Mouse (Mus musculus) lung, embryonic 15.5 days (tissue): ENCODE results near the gene Rnf31. TPM values are rescaled to one million over a fixed set of nuclear protein-coding genes. Genes with fewer than 3 reads are reported as not detected.

Experiments used
- ATAC-seq: fragments of 200-750 bp; cut with Nextera tagmentation; 2 replicates; pipeline ENCODE4 v1.8.0; 2017; ENCODE audit warnings: moderate number of reproducible peaks, borderline replicate concordance; ENCODE audit not compliant: low FRiP score, low TSS enrichment; ENCODE audit errors: extremely low read depth
- H3K27ac ChIP-seq: fragments of 300-500 bp; sonication (generic); 2 replicates; pipeline ENCODE4 v1.5.1; 2015; ENCODE audit warnings: moderate library complexity, mild to moderate bottlenecking, inconsistent platforms
- H3K27me3 ChIP-seq: fragments of 300-500 bp; sonication (generic); 2 replicates; pipeline ENCODE4 v1.6.1; 2015; ENCODE audit warnings: inconsistent platforms
- H3K36me3 ChIP-seq: fragments of 300-500 bp; sonication (generic); 2 replicates; pipeline ENCODE4 v1.6.1; 2015; ENCODE audit warnings: inconsistent platforms
- H3K4me1 ChIP-seq: fragments of 300-500 bp; sonication (generic); 2 replicates; pipeline ENCODE4 v1.6.1; 2015; ENCODE audit warnings: inconsistent platforms
- H3K4me2 ChIP-seq: fragments of 300-500 bp; sonication (generic); 2 replicates; pipeline ENCODE4 v1.6.1; 2015; ENCODE audit warnings: inconsistent platforms, mild to moderate bottlenecking, moderate library complexity
- H3K4me3 ChIP-seq: fragments of 300-500 bp; sonication (generic); 2 replicates; pipeline ENCODE4 v1.5.1; 2015; ENCODE audit warnings: mild to moderate bottlenecking, inconsistent platforms
- H3K9ac ChIP-seq: fragments of 300-500 bp; sonication (generic); 2 replicates; pipeline ENCODE4 v1.6.1; 2015; ENCODE audit warnings: inconsistent platforms
- H3K9me3 ChIP-seq: fragments of 300-500 bp; sonication (generic); 2 replicates; pipeline ENCODE4 v1.6.1; 2016; ENCODE audit warnings: inconsistent platforms
- WGBS: fragments of 180-500 bp; shearing (Covaris S2); methylation state at CpG from one replicate; pipeline ENCODE4 v1.1.7; 2015; 5-methylcytosine and 5-hydroxymethylcytosine counted together
- polyA plus RNA-seq: library from polyadenylated mRNA; unstranded; fragments of >200 nt; fragmentation: Nextera tagmentation; extraction: Ambion mirVana; gene quantifications from 2 replicates; pipeline ENCODE4 v1.2.1, GENCODE M21; 2015

Rnf31 gene
- polyA plus RNA-seq, 1 experiment from 2014 or later = 16.0 TPM

DNA sequence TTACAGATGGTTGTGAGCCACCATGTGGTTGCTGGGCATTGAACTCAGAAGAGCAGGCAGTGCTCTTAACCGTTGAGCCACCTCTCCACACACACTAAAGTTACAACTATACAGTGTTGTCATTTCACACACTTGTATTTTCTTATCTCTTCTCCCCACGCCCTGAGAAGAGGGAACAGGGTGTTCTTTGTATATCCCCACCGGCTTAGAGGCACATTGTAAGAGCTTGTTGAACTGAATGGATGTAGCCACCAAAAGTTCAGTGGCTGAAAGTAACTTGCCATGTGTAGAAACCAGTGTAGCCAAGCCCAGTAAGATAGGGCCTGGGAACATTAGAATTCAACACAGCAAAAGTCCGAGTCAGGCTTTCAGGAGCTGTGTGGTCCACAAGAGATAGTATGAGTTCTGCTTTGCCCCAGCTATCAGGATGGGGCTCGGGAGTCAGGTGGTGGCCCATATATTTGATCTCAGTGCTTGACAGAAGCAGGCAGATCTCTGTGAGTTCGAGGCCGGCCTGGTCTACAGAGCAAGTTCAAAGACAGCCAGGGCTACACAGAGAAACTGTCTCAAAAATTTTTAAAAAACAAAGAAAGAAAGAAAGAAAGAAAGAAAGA, 23.2 kb downstream of the Rnf31 start:
- Histone ChIP-seq H3K4me1 (peaks cover 7% of the 10 kb centered on the region; the same call in 1 of the 2 replicates), H3K9ac (no peak overlapping the region), H3K36me3 (peaks cover 2% of the 10 kb centered on the region), H3K4me3 (no peak overlapping the region), H3K9me3 (no peaks in the 10 kb centered on the region), H3K27me3 (no peaks in the 10 kb centered on the region), H3K4me2 (no peak overlapping the region), H3K27ac (no peak overlapping the region)
- 59% methylated on average over 7 of the region's 7 CpGs for WGBS
- no peak for ATAC-seq

DNA sequence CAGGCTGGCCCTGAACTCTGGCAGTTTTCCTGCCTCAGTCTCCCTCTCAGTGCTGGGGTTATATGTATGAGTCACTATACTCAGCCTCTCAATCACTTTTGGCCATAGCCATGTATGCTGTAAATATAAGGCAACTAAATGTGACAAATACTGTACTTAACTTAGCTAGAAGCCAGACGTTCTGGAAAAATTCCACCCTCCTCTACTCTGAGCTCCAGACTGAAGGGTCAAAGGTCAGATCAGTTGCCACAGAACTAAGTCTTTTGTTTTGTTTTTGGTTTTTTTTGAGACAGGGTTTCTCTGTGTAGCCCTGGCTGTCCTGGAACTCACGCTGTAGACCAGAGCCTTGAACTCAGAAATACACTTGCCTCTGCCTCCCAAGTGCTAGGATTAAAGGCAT, 24.4 kb downstream of the Rnf31 start:
- Histone ChIP-seq H3K4me1 (peaks cover 7% of the 10 kb centered on the region; the same call in 1 of the 2 replicates), H3K4me3 (no peak overlapping the region), H3K36me3 (no peaks in the 10 kb centered on the region), H3K9me3 (no peaks in the 10 kb centered on the region), H3K9ac (no peak overlapping the region), H3K4me2 (no peak overlapping the region), H3K27ac (no peak overlapping the region), H3K27me3 (no peaks in the 10 kb centered on the region)
- no peak for ATAC-seq
- WGBS = 42% methylated on average over 2 of the region's 2 CpGs

DNA sequence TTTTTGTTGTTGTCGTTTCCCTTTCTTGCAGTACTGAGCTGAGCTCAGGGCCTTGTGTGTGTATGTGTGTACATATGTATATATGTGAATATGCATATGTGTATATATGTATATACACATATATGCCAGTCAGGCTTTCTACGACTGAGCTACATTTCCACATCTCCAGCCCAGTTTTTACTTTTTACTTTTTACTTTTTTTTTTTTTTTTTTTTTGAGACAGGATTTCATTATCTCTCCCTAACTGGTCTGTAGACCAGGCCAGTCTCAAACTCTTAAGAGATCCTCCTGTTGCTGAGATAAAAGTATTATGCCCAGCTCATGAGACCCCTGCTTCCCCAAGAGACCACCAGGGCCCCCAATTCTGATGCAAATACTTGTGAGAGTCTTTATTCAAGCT, 25.3 kb downstream of the Rnf31 start:
- peak overlapping the region; percentile 60; the same call in 1 of the 2 replicates for H3K27ac ChIP-seq
- H3K36me3 ChIP-seq = no peaks in the 10 kb centered on the region
- H3K9ac ChIP-seq = no peak overlapping the region
- H3K27me3 ChIP-seq = no peaks in the 10 kb centered on the region
- ATAC-seq = no peak
- H3K4me2 ChIP-seq = no peak overlapping the region
- H3K4me3 ChIP-seq = no peak overlapping the region
- H3K9me3 ChIP-seq = no peaks in the 10 kb centered on the region
- 71% methylated on average over 2 of the region's 2 CpGs for WGBS
- peaks cover 7% of the 10 kb centered on the region; the same call in 1 of the 2 replicates for H3K4me1 ChIP-seq

GRCm38 (mm10) chr14:55617822-55618221, 26.3 kb downstream of the Rnf31 start, which contains the start of gene Rec8:
Rec8 (plus strand) TSS chr14:55618037.
- Histone ChIP-seq H3K36me3 (no peaks in the 10 kb centered on the region), H3K4me1 (peaks cover 7% of the 10 kb centered on the region; the same call in 1 of the 2 replicates), H3K9ac (peak within 1 kb of the TSS; percentile 21), H3K4me2 (peak within 1 kb of the TSS; percentile 52), H3K4me3 (peak within 1 kb of the TSS; percentile 36), H3K27me3 (no peaks in the 10 kb centered on the region), H3K9me3 (no peaks in the 10 kb centered on the region), H3K27ac (peak within 1 kb of the TSS; percentile 60)
- 17% methylated on average over 21 of the region's 21 CpGs for WGBS
- ATAC-seq = peak; percentile 78

GRCm38 (mm10) chr14:55618486-55619195, 27.1 kb downstream of the Rnf31 start:
- Histone ChIP-seq H3K4me3 (peak overlapping the region; percentile 36), H3K4me1 (peaks cover 7% of the 10 kb centered on the region; the same call in 1 of the 2 replicates), H3K9ac (peak overlapping the region; percentile 21), H3K4me2 (peak overlapping the region; percentile 52), H3K9me3 (no peaks in the 10 kb centered on the region), H3K36me3 (no peaks in the 10 kb centered on the region), H3K27ac (peak overlapping the region; percentile 26; the same call in 1 of the 2 replicates), H3K27me3 (no peaks in the 10 kb centered on the region)
- WGBS = 27% methylated on average over 22 of the region's 22 CpGs
- ATAC-seq = no peak

DNA sequence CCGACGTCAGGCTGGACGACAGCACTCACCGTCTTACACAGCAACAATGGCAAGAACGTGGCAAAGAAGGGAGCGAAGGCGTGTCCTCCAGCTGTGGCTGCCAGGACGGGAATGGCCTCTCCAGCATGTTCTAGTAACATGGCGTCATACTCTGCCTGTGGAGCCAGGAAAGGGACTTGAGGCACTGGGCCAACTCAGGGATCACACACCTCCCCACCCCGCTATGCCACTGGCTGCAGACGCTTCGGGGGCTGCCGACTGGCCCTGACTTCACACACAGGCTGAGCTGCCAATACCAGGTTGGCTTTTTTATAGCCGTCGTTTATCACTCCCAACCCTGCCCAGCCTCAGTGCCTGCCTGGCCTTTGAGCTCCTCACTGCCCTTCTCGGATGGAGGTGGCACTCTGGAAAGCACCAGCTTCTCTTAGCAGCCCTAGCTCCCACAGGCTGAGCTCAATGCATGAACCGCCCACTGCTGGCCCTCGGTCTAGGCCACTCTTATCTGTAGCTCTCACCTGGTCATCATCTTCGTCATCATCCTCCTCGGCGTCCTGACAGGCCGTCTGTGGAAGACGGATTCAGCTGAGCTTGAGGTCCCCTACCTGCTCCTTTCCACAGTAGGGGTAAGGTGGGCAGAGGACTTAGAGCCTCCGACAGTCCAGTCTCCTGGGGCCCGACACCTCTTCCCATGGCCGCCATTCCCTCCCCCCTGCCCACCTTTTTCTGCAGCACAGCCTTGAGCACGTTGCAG, 36.7 kb downstream of the Rnf31 start:
- H3K4me3 ChIP-seq = no peak overlapping the region
- H3K27ac ChIP-seq = no peak overlapping the region
- no peaks in the 10 kb centered on the region for H3K9me3 ChIP-seq
- no peak overlapping the region for H3K4me2 ChIP-seq
- H3K36me3 ChIP-seq = peaks cover 92% of the 10 kb centered on the region
- no peaks in the 10 kb centered on the region for H3K4me1 ChIP-seq
- no peak for ATAC-seq
- WGBS = 87% methylated on average over 27 of the region's 27 CpGs
- no peaks in the 10 kb centered on the region for H3K27me3 ChIP-seq
- H3K9ac ChIP-seq = no peak overlapping the region

- Histone ChIP-seq H3K4me3 (no peak overlapping the region), H3K9ac (no peak overlapping the region), H3K9me3 (no peaks in the 10 kb centered on the region), H3K27me3 (no peaks in the 10 kb centered on the region), H3K4me2 (no peak overlapping the region), H3K36me3 (peaks cover 96% of the 10 kb centered on the region), H3K4me1 (no peaks in the 10 kb centered on the region; the same call in 1 of the 2 replicates), H3K27ac (no peak overlapping the region)
- no peak for ATAC-seq
- 52% methylated on average over 5 of the region's 5 CpGs for WGBS
Observed at GRCm38 (mm10) chr14:55629312-55629711, 37.8 kb downstream of the Rnf31 start.

DNA sequence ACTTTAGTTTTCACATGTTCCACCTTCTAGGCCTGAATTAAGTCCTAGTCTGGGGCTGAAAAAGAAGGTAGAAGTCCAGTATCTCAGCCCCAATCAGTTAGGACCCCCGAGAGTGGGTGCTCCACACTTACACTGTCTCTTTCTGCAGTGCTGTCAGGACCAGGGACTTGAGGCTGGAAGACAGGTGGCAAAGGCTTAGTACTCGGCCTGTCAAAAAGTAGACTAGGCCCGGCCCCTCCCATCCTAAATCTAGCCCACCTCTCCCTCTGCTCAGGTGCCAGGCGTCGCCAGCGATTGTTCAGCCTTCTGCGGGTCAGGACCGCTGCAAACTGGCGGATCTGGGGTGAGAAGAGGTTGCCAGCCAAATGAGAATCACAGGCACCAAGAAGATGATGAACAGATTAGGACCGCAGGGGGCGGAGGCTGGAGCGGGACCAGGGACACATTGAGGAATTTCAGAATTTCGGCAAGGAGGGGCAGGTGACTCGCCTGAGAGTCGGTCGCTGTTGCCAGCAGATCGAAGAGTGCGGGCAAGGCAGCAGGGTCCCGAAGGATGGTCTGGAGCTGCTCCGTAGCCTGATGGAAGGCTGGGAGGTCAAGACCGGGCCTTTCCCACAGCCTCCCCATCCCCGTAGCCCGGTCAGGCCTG, 43.5 kb downstream of the Rnf31 start:
- Histone ChIP-seq H3K36me3 (peaks cover 72% of the 10 kb centered on the region), H3K4me3 (peak overlapping the region; percentile 80), H3K9ac (peak overlapping the region; percentile 81), H3K4me2 (peak overlapping the region; percentile 98), H3K27me3 (no peaks in the 10 kb centered on the region), H3K4me1 (peaks cover 15% of the 10 kb centered on the region; the same call in 1 of the 2 replicates), H3K27ac (peak overlapping the region; percentile 58), H3K9me3 (no peaks in the 10 kb centered on the region)
- ATAC-seq = peak; percentile 53; the same call in 1 of the 2 replicates
- WGBS = 2% methylated on average over 23 of the region's 23 CpGs

GRCm38 (mm10) chr14:55635523-55636007, 44.1 kb downstream of the Rnf31 start, which contains the start of gene Ipo4:
Ipo4 (minus strand) TSS chr14:55635957.
- H3K9ac ChIP-seq = peak within 1 kb of the TSS; percentile 81
- no peaks in the 10 kb centered on the region for H3K27me3 ChIP-seq
- H3K4me3 ChIP-seq = peak within 1 kb of the TSS; percentile 80
- peak; percentile 87 for ATAC-seq
- H3K27ac ChIP-seq = peak within 1 kb of the TSS; percentile 58
- no peaks in the 10 kb centered on the region for H3K9me3 ChIP-seq
- H3K36me3 ChIP-seq = peaks cover 72% of the 10 kb centered on the region
- H3K4me1 ChIP-seq = peaks cover 15% of the 10 kb centered on the region; the same call in 1 of the 2 replicates
- H3K4me2 ChIP-seq = peak within 1 kb of the TSS; percentile 98
- WGBS = 1% methylated on average over 33 of the region's 33 CpGs

DNA sequence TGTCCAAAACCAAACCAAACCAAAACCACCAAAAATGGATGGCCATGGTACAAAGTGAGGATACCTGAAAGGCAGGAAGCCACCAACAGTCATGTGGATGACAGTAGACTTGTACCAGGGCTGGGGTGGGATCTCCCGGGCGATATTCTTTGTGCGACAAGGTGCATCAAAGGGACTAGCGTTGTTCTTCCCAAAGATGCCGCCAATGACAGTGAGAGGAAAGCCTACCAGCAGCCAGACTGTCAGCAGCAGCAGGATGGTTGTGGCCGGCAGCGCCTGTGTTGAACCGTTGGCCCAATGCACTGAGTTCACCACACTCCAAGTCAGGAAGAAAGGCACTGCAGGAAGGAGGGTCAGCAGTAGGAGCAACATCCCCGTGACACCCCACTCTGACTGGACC, 46.3 kb downstream of the Rnf31 start, which contains the start of gene Gm49378:
Gene Gm49378 (minus strand): TSS at position 101 of the 400 bp plus-strand sequence.
- no peak within 1 kb of the TSS for H3K27ac ChIP-seq
- H3K27me3 ChIP-seq = no peaks in the 10 kb centered on the region
- H3K4me2 ChIP-seq = no peak within 1 kb of the TSS
- no peak for ATAC-seq
- no peaks in the 10 kb centered on the region for H3K9me3 ChIP-seq
- H3K4me1 ChIP-seq = peaks cover 21% of the 10 kb centered on the region
- no peak within 1 kb of the TSS for H3K9ac ChIP-seq
- WGBS = 86% methylated on average over 9 of the region's 9 CpGs
- H3K36me3 ChIP-seq = peaks cover 58% of the 10 kb centered on the region
- no peak within 1 kb of the TSS for H3K4me3 ChIP-seq

DNA sequence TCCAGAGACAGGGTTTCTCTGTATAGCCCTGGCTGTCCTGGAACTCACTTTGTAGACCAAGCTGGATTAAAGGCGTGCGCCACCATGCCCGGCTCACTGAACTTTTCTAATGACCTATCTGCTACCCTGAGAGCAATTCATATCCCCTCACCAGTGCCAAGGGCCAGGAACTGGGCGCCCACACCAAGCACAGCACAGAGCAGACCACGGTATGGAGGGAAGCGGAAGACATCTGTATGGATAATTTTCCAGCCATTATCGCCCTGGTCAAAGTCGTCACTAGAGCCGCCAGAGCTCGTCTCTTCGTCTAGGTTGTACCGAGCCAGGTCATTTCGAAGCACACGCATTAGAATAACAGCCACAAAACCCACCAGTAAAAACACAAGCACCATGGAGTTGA, 49.3 kb downstream of the Rnf31 start:
- no peak overlapping the region for H3K4me2 ChIP-seq
- no peak overlapping the region for H3K27ac ChIP-seq
- 96% methylated on average over 14 of the region's 14 CpGs for WGBS
- H3K36me3 ChIP-seq = peaks cover 45% of the 10 kb centered on the region
- H3K9me3 ChIP-seq = no peaks in the 10 kb centered on the region
- peaks cover 24% of the 10 kb centered on the region for H3K4me1 ChIP-seq
- H3K9ac ChIP-seq = no peak overlapping the region
- no peak for ATAC-seq
- H3K27me3 ChIP-seq = no peaks in the 10 kb centered on the region
- no peak overlapping the region for H3K4me3 ChIP-seq
